Mouse (Mus musculus): ENCODE measurements around the gene Zfp830.

The Zfp830 gene

GRCm38 (mm10) chr11:82763742-82764437 lies at the start of gene Zfp830, which contains the start of gene Cct6b:
Gene Zfp830 (plus strand): TSS chr11:82764345.
Gene Cct6b (minus strand): TSS chr11:82764321.
- DNase-seq: peak; percentile 96

- DNase-seq: no peak
Observed at GRCm38 (mm10) chr11:82719294-82719693, 44.9 kb upstream of the Zfp830 start.

GRCm38 (mm10) chr11:82726862-82727261 lies 37.3 kb upstream of the Zfp830 start:
- no peak for DNase-seq

- DNase-seq: peak; percentile 11
Observed at GRCm38 (mm10) chr11:82734227-82734626, 29.9 kb upstream of the Zfp830 start.

- DNase-seq: no peak
Observed at GRCm38 (mm10) chr11:82739006-82739405, 25.1 kb upstream of the Zfp830 start.

DNA sequence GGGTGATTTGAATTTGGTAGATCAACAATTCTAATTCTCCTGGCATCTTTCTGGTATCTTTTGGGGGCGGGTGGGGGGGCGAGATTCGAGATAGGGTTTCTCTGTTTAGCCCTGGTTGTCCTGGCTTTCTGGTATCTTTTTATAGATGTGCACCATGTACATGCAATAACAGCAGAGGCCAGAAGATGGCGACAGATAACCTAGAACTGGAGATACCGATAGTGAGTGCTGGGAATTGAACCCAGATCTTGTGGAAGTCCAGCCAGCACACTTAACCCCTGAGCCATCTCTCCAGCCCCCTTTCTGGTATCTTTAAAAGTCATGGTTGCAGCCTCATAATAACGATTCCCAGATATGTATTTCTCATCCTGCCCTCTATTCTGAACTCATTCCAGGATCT lies 18.0 kb upstream of the Zfp830 start:
- peak; percentile 55 for DNase-seq

GRCm38 (mm10) chr11:82746857-82747366 lies 17.2 kb upstream of the Zfp830 start:
- DNase-seq: no peak

- no peak for DNase-seq
Observed at GRCm38 (mm10) chr11:82752349-82753115, 11.6 kb upstream of the Zfp830 start.

GRCm38 (mm10) chr11:82755919-82756318 lies 8.2 kb upstream of the Zfp830 start:
- DNase-seq: no peak

GRCm38 (mm10) chr11:82762286-82762829 lies 1.8 kb upstream of the Zfp830 start:
- DNase-seq: no peak

- DNase-seq: no peak
Observed at GRCm38 (mm10) chr11:82763261-82763660, 884 bp upstream of the Zfp830 start.

GRCm38 (mm10) chr11:82764438-82764924 lies 336 bp downstream of the Zfp830 start:
- no peak for DNase-seq

DNA sequence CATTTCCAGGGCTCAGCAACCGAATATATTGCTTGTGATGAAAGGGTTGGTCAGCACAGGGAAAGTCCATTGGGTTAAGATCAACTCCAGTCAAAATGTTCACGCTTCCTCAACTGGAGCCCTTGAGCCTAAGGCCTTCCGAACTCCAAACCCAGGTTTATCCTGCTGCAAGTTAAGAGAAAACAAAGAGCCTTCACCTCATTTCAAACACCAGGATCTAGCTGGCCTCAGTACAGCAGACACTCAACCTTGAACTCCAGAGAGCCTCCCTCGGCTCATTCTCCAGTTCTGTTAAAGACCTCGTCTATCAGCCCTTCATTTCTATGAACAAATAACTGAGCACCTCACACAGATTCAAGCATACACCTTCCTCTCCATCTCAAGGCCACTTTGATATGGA lies 16.0 kb downstream of the Zfp830 start:
- no peak for DNase-seq

DNA sequence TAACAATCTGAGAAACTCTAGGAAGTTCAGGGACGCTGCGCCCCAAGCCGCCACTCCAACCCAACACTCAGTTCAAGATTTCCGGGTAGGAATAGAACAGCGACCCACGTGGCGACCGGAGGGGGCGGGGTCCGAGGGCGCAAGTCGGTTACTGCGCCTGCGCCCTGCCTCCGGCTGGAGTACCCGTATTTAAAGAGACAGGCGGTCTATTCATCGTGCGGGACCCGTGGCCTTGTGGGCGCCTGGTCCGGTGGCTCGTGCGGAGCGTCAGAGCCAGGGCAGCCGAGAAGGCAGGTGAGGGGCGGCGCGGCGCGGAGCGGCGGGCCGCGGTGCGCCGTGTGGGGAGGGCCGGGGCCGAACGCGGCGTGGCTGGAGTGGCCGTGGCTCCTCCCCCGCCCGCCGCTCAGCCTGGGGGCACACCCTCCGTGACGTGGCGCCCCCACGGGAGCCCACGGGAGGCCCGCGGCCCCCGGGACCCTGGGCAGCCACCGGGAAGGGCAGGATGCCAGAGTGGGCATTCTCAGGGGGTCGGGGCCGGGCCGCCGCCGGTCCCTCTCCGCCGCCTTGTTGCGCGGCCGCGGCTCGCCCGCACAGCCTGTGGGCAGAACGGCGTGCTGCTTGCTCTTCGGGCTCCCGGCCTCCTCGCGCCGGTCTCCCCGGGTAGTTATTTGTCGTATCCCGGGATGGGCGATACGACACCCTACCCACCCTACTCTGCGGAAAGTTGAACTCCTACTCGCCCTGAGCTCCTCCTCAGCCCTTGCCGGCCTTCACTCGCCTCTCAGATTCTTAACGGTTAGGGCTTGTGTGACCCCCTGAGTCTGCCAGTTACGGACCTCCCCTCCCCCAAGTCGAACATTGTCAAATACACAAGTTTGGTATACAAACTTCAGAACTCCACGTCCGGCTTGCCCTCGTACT lies 17.1 kb downstream of the Zfp830 start, which contains the start of gene Lig3:
Gene Lig3, plus strand, starts transcription at position 126 of the 921 bp plus-strand sequence.
- DNase-seq: peak; percentile 97

DNA sequence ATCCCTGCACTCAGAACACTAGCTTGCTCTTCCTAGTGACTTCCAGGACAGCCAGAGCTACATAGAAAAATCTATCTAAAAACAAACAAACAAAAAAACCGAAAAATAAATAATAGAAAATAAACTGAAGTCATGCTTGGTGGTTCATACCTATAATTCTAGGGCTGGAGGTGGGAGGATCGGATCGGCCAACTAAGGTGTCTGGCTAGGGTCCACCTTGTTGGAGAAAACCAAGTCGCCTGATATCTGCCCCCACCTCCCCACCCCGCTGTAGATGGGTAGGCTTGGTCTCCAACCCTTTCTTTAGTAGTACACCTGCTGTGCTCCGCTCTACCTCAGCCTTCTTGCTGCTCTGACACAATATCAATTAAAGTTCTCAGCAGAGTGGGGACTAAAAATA lies 18.1 kb downstream of the Zfp830 start:
- no peak for DNase-seq

DNA sequence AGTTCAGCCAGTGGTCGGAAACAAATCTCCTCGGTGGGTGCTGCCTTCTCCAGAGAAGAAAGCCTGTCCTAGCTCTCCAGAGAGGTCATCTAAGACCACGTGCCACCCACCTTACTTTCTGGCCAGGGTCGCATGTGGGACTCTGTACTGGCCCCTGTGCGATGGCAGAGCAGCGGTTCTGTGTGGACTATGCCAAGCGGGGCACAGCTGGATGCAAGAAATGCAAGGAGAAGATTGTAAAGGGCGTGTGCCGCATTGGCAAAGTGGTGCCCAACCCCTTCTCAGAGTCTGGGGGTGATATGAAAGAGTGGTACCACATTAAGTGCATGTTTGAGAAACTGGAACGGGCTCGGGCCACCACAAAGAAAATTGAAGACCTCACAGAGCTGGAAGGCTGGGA lies 19.3 kb downstream of the Zfp830 start:
- no peak for DNase-seq

DNA sequence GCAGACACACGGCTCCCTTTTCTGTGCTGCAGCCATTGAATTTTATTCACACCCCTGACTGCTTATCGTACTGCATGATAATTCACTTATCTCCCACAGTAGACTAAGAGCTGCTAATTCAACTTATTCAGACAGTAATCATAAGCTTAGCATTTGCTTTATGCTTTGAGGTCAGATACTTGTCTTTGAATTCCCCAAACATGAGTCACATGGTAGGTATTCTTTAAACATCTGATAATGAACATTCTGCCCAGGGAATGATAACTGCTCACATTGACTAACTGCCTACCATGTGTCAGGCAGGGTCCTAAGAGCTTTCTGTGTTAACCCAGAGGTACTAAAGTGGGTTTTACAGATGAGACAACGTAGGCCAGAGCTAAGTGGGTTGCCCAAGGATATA lies 42.5 kb downstream of the Zfp830 start:
- DNase-seq: no peak

DNA sequence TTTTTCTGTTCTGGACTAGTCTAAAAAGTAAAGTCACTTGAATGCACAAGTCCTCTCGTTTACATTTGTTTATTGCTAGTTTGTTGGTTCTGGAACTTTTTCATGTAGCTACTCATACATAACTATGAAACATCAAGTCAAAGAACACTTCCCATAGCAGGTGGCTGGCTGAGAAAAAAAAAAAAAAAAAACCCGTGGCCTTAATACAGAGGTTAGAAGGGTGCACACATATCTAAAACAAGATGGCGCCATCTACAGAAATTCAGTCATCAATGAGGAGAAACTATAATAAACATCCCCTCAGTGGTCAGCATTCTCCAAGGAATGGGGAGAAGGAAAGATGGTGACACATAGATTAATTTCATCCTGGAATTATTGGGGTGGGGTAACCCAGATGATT lies 43.2 kb downstream of the Zfp830 start:
- DNase-seq: no peak

- DNase-seq: no peak
Observed at GRCm38 (mm10) chr11:82808485-82808884, 44.3 kb downstream of the Zfp830 start.
